Mouse (Mus musculus): Measurements from ENCODE around the gene Rab40c. TPM values are rescaled to one million over a fixed set of nuclear protein-coding genes. Genes with fewer than 3 reads are reported as not detected.

The Rab40c gene
- total and polyA plus RNA-seq, 3 experiments: 3.7 to 23.2 TPM; not detected in 1

GRCm38 (mm10) chr17:25946891-25947290 lies 27.4 kb upstream of the Rab40c start:
- Histone ChIP-seq H3K4me1 (ENCODE audit: control insufficient read depth in 1 of 2, insufficient read depth in 2 of 2, low read length in 2 of 2) (peaks cover 10 to 24% of the 10 kb centered on the region in 2 experiments), H3K36me3 (ENCODE audit: control insufficient read depth in 1 of 2, insufficient read depth in 2 of 2, low read length in 2 of 2) (peaks cover 0 to 13% of the 10 kb centered on the region in 2 experiments; a peak in 2 of 4 replicates), H3K4me3 (ENCODE audit: control insufficient read depth in 1 of 2, insufficient read depth in 1 of 2, low read depth in 2 of 2, low read length in 2 of 2) (no peak overlapping the region), H3K9me3 (replicated peaks; ENCODE audit: insufficient read depth, low read length) (no peaks in the 10 kb centered on the region), H3K27ac (ENCODE audit: control insufficient read depth, low read depth, low read length) (no peak overlapping the region), H3K79me2 (ENCODE audit: control insufficient read depth, insufficient read depth, low read length, poor library complexity) (peaks cover 4% of the 10 kb centered on the region), H3K9ac (ENCODE audit: control insufficient read depth, low read depth, low read length, poor library complexity, severe bottlenecking) (no peak overlapping the region), H3K27me3 (ENCODE audit: control insufficient read depth in 1 of 2, insufficient read depth in 2 of 2, low read length in 2 of 2) (no peaks in the 10 kb centered on the region)
- TF ChIP-seq BHLHE40 (IDR thresholded peaks at IDR 0.05; ENCODE audit: borderline replicate concordance, low read depth, low read length) (no peak), TBP (IDR thresholded peaks at IDR 0.05; ENCODE audit: low read depth, low read length) (no peak), ZNF384 (IDR thresholded peaks at IDR 0.05; ENCODE audit: low read depth, low read length) (no peak), MAX (IDR thresholded peaks at IDR 0.05; ENCODE audit: low read length) (no peak), MAFK (IDR thresholded peaks at IDR 0.05; ENCODE audit: borderline replicate concordance, low read depth, low read length) (no peak), RAD21 (IDR thresholded peaks at IDR 0.05; ENCODE audit: low read depth, low read length) (no peak), MEF2A (IDR thresholded peaks at IDR 0.05; ENCODE audit: extremely low read depth, insufficient replicate concordance, low read depth, low read length, poor library complexity, severe bottlenecking) (no peak), JUND (IDR thresholded peaks at IDR 0.05; ENCODE audit: low read depth, low read length) (no peak), ZMIZ1 (IDR thresholded peaks at IDR 0.05; ENCODE audit: low read depth, low read length) (no peak), SIN3A (IDR thresholded peaks at IDR 0.05; ENCODE audit: low read length) (no peak)
- DNase-seq (ENCODE audit: low read depth, low spot score): no peak

DNA sequence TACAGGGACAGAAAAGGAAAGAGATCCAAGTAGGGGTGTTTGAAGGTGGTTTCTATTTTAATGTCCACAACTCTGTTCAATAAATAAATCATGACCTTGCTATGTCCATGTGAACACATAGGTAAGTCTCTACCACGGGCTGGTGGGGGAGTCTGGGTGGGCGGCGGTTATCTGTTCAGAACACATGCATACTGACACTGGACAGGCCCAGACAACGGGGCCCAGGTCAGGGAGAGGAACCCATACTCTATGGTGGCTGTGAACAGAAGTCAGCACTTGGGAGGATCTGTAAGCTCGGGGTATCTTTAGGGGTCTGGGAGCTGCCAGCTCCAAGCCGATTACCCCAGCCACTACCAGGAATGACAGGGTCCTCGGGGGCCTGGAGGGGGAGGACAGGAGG lies 26.8 kb upstream of the Rab40c start:
- Histone ChIP-seq H3K27me3 (ENCODE audit: control insufficient read depth in 1 of 2, insufficient read depth in 2 of 2, low read length in 2 of 2) (no peaks in the 10 kb centered on the region), H3K4me3 (ENCODE audit: control insufficient read depth in 1 of 2, insufficient read depth in 1 of 2, low read depth in 2 of 2, low read length in 2 of 2) (no peak overlapping the region), H3K79me2 (ENCODE audit: control insufficient read depth, insufficient read depth, low read length, poor library complexity) (peaks cover 8% of the 10 kb centered on the region), H3K27ac (ENCODE audit: control insufficient read depth, low read depth, low read length) (no peak overlapping the region), H3K9me3 (replicated peaks; ENCODE audit: insufficient read depth, low read length) (no peaks in the 10 kb centered on the region), H3K9ac (ENCODE audit: control insufficient read depth, low read depth, low read length, poor library complexity, severe bottlenecking) (no peak overlapping the region), H3K36me3 (ENCODE audit: control insufficient read depth in 1 of 2, insufficient read depth in 2 of 2, low read length in 2 of 2) (peaks cover 0 to 13% of the 10 kb centered on the region in 2 experiments; a peak in 2 of 4 replicates), H3K4me1 (ENCODE audit: control insufficient read depth in 1 of 2, insufficient read depth in 2 of 2, low read length in 2 of 2) (peaks cover 10 to 24% of the 10 kb centered on the region in 2 experiments)
- TF ChIP-seq HCFC1 (IDR thresholded peaks at IDR 0.05; ENCODE audit: low read depth, low read length): no peak
- 0 out of 2 replicates have a peak, but pooled peaks have one; percentile 5 for TF ChIP-seq TAL1 (IDR thresholded peaks at IDR 0.05; ENCODE audit: low read length)
- no peak for DNase-seq (ENCODE audit: low read depth, low spot score)

DNA sequence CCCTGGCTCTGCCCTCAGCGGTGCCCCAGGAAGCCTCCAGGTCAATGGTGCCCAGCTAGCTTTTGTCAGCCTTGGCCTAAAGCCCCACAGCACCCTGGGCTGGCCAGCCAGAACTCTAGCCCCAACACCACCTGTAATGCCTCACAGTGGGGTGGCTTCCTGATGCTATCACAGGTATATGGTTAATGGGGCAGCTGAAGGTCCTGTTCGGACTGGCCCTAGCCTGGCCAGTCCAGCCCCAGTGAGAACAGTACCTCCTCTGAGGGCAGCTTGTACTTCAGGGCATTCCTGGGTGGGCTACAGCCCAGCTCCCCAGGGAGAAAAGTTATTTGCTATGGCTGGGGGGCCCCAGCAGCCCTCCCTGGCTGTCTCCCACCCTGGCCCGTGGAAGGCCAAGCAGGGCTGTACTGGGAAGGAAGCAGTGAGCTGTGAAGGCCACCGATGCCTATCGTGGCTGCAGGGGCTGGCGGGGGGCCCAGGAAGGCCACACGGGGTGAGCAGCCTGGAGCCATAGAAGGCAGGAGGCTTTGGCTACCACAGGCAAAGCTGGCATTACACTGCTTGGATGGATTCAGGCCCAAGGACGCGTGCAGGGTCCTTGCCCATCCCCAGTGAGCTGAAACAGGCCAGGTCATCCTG lies 26.1 kb upstream of the Rab40c start:
- Histone ChIP-seq H3K4me3 (ENCODE audit: control insufficient read depth in 1 of 2, insufficient read depth in 1 of 2, low read depth in 2 of 2, low read length in 2 of 2) (no peak overlapping the region), H3K79me2 (ENCODE audit: control insufficient read depth, insufficient read depth, low read length, poor library complexity) (peaks cover 15% of the 10 kb centered on the region), H3K27ac (ENCODE audit: control insufficient read depth, low read depth, low read length) (no peak overlapping the region), H3K9ac (ENCODE audit: control insufficient read depth, low read depth, low read length, poor library complexity, severe bottlenecking) (no peak overlapping the region), H3K4me1 (ENCODE audit: control insufficient read depth in 1 of 2, insufficient read depth in 2 of 2, low read length in 2 of 2) (peaks cover 10 to 28% of the 10 kb centered on the region in 2 experiments), H3K27me3 (ENCODE audit: control insufficient read depth in 1 of 2, insufficient read depth in 2 of 2, low read length in 2 of 2) (no peaks in the 10 kb centered on the region), H3K36me3 (ENCODE audit: control insufficient read depth in 1 of 2, insufficient read depth in 2 of 2, low read length in 2 of 2) (peaks cover 0 to 17% of the 10 kb centered on the region in 2 experiments; a peak in 2 of 4 replicates), H3K9me3 (replicated peaks; ENCODE audit: insufficient read depth, low read length) (no peaks in the 10 kb centered on the region)
- DNase-seq (ENCODE audit: low read depth, low spot score): no peak
- TF ChIP-seq ZMIZ1 (IDR thresholded peaks at IDR 0.05; ENCODE audit: low read depth, low read length) (no peak), SIN3A (IDR thresholded peaks at IDR 0.05; ENCODE audit: low read length) (no peak), CHD2 (IDR thresholded peaks at IDR 0.05; ENCODE audit: low read length) (no peak), CTCF (IDR thresholded peaks at IDR 0.05 in 2 of 3, conservative IDR thresholded peaks at IDR 0.05 in 1 of 3; ENCODE audit: control insufficient read depth in 1 of 3, insufficient read depth in 1 of 3, low read depth in 2 of 3, low read length in 3 of 3, poor library complexity in 1 of 3, severe bottlenecking in 1 of 3) (no peak), USF2 (IDR thresholded peaks at IDR 0.05; ENCODE audit: borderline replicate concordance in 1 of 2, insufficient read depth in 1 of 2, low read depth in 1 of 2, low read length in 2 of 2) (no peak), UBTF (IDR thresholded peaks at IDR 0.05; ENCODE audit: borderline replicate concordance, insufficient read depth, low read depth, low read length) (no peak), E2F4 (IDR thresholded peaks at IDR 0.05; ENCODE audit: borderline replicate concordance, low read depth, low read length) (no peak), NELFE (IDR thresholded peaks at IDR 0.05; ENCODE audit: low read depth, low read length) (no peak), JUND (IDR thresholded peaks at IDR 0.05; ENCODE audit: low read depth, low read length) (no peak), POLR2A (IDR thresholded peaks at IDR 0.05; ENCODE audit: control insufficient read depth in 1 of 2, insufficient read depth in 1 of 2, low read depth in 1 of 2, low read length in 2 of 2, poor library complexity in 1 of 2) (no peak), ETS1 (IDR thresholded peaks at IDR 0.05; ENCODE audit: low read depth, low read length) (no peak), MYB (IDR thresholded peaks at IDR 0.05; ENCODE audit: low read depth, low read length) (no peak), USF1 (IDR thresholded peaks at IDR 0.05; ENCODE audit: low read depth, low read length) (no peak), TAL1 (IDR thresholded peaks at IDR 0.05; ENCODE audit: low read length) (no peak), MAFK (IDR thresholded peaks at IDR 0.05; ENCODE audit: borderline replicate concordance, low read depth, low read length) (no peak), TBP (IDR thresholded peaks at IDR 0.05; ENCODE audit: low read depth, low read length) (no peak), GABPA (IDR thresholded peaks at IDR 0.05; ENCODE audit: low read depth, low read length) (no peak), HCFC1 (IDR thresholded peaks at IDR 0.05; ENCODE audit: low read depth, low read length) (no peak)

All from MEL (cell line).